Mouse (Mus musculus): ENCODE measurements at regions not wholly inside any gene's neighbourhood (a gene's known extent, or its start where the extent isn't known, plus 50 kb on each side); places are given as distances from the start of the nearest gene placed in this dataset.

DNA sequence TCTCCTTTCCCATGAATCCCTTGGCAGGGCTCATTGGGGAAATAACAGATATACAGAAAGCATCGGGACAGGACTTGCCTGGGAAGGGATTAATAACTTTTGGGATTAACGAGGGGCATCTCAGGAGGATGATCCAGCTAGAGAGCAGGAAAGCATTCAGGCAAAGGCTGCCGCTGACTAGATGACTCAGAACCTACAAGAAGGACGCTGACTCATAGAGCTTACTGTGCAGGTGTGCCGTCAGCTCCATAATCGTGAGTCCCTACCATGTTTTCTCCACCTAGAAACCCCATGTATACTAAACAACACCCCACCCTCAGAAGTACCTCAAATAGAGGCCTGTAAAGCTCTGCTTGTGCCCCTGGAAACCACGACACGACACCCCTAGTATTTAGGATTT lies 50.9 kb upstream of the Tenm4 start:
- TF ChIP-seq POLR2A (IDR thresholded peaks at IDR 0.05; ENCODE audit: control insufficient read depth, low read depth, low read length) = no peak
- TF ChIP-seq CTCF (IDR thresholded peaks at IDR 0.05; ENCODE audit: control insufficient read depth, insufficient read depth, insufficient replicate concordance, low read depth, low read length) = no peak

All from testis, adult 2 months (tissue).